Mouse (Mus musculus) CD4-positive, CD25-positive, alpha-beta regulatory T cell, adult 9 weeks (primary cell): Measurements from ENCODE around the gene Txlnb. TPM values are rescaled to one million over a fixed set of nuclear protein-coding genes. Genes with fewer than 3 reads are reported as not detected.

Experiments
- polyA plus RNA-seq: library from polyadenylated mRNA; unstranded; fragments of 100-300 nt; shearing (Covaris generic); gene quantifications from one replicate; pipeline ENCODE4 v1.2.1, GENCODE M21; 2017

Txlnb gene
- polyA plus RNA-seq = 1.2 TPM

GRCm38 (mm10) chr10:17795767-17796631 lies at the start of gene Txlnb:
Txlnb (plus strand) TSS chr10:17796226.

Other genes starting within 250 kb of the Txlnb start
- 4.8 TPM for gene Cited2, start 73.0 kb upstream of the Txlnb start, polyA plus RNA-seq
- 20.5 TPM for gene Heca, start 151.8 kb downstream of the Txlnb start, polyA plus RNA-seq
- gene Abracl, start 227.1 kb downstream of the Txlnb start, polyA plus RNA-seq = 382 TPM